Mouse (Mus musculus) frontal cortex, adult 2 months (tissue): Measurements from ENCODE around the gene Bbs12. TPM values are rescaled to one million over a fixed set of nuclear protein-coding genes. Genes with fewer than 3 reads are reported as not detected.

ENCODE experiments used
- polyA plus RNA-seq: library from polyadenylated mRNA; depleted of rRNA; stranded (reverse); fragments of >200 nt; gene quantifications from 2 replicates; pipeline ENCODE4 v1.2.3, GENCODE M21; 2012; rRNA removed

Gene Bbs12
- polyA plus RNA-seq, 1 experiment: 2.7 TPM

Other genes starting within 250 kb of the Bbs12 start
- gene Adad1, start 249.0 kb upstream of the Bbs12 start, polyA plus RNA-seq: not detected in 2 replicates
- 0.16 TPM in 1 of 2 replicates, not detected in the other for gene Il2, start 186.6 kb upstream of the Bbs12 start, polyA plus RNA-seq
- 0.02 TPM in 1 of 2 replicates, not detected in the other for gene Il21, start 79.9 kb upstream of the Bbs12 start, polyA plus RNA-seq
- gene Cetn4, start 154 bp downstream of the Bbs12 start, polyA plus RNA-seq: 12.0 and 12.2 TPM in 2 replicates
- gene Fgf2, start 35.8 kb downstream of the Bbs12 start, polyA plus RNA-seq: 3.2 TPM in 2 replicates
- 6.6 and 11.2 TPM in 2 replicates for gene Spata5, start 107.3 kb downstream of the Bbs12 start, polyA plus RNA-seq
- 9.0 and 10.0 TPM in 2 replicates for gene Nudt6, start 107.7 kb downstream of the Bbs12 start, polyA plus RNA-seq